Mouse (Mus musculus): ENCODE results near the gene Smpd4. TPM values are rescaled to one million over a fixed set of nuclear protein-coding genes. Genes with fewer than 3 reads are reported as not detected.
A peak's percentile ranks its signal among the peaks of the same experiment; 100 is the strongest.

The Smpd4 gene
- polyA plus RNA-seq, 1 experiment: 9.1 TPM

GRCm38 (mm10) chr16:17647566-17648340 is 28.6 kb downstream of the Smpd4 start:
- peaks cover 10% of the 10 kb centered on the region for H3K27me3 ChIP-seq (replicated peaks)
- H3K36me3 ChIP-seq (replicated peaks; ENCODE audit: low read length): peaks cover 73% of the 10 kb centered on the region
- no peaks in the 10 kb centered on the region for H3K9me3 ChIP-seq
- peaks cover 18% of the 10 kb centered on the region for H3K4me1 ChIP-seq
- TF ChIP-seq GATA1 (IDR thresholded peaks at IDR 0.05; ENCODE audit: borderline replicate concordance, low read length) (no peak), FLI1 (IDR thresholded peaks at IDR 0.05; ENCODE audit: low read length) (no peak)
- peak overlapping the region; percentile 24 for H3K4me3 ChIP-seq (replicated peaks)

- TF ChIP-seq GATA1 (IDR thresholded peaks at IDR 0.05; ENCODE audit: borderline replicate concordance, low read length): no peak
- peaks cover 24% of the 10 kb centered on the region for H3K4me1 ChIP-seq
- peaks cover 79% of the 10 kb centered on the region for H3K36me3 ChIP-seq (replicated peaks; ENCODE audit: low read length)
- H3K9me3 ChIP-seq: no peaks in the 10 kb centered on the region
- H3K27me3 ChIP-seq (replicated peaks): peaks cover 10% of the 10 kb centered on the region
- H3K4me3 ChIP-seq (replicated peaks): no peak overlapping the region
These were observed 30.9 kb downstream of the Smpd4 start for GRCm38 (mm10) chr16:17649925-17650605.

GRCm38 (mm10) chr16:17650711-17651110 is 31.6 kb downstream of the Smpd4 start:
- Histone ChIP-seq H3K27me3 (replicated peaks) (peaks cover 10% of the 10 kb centered on the region), H3K36me3 (replicated peaks; ENCODE audit: low read length) (peaks cover 84% of the 10 kb centered on the region), H3K4me1 (peaks cover 24% of the 10 kb centered on the region), H3K4me3 (replicated peaks) (no peak overlapping the region), H3K9me3 (no peaks in the 10 kb centered on the region)
- TF ChIP-seq FLI1 (IDR thresholded peaks at IDR 0.05; ENCODE audit: low read length): no peak

- Histone ChIP-seq H3K9me3 (no peaks in the 10 kb centered on the region), H3K36me3 (replicated peaks; ENCODE audit: low read length) (peaks cover 99% of the 10 kb centered on the region), H3K4me3 (replicated peaks) (no peak overlapping the region), H3K4me1 (peaks cover 15% of the 10 kb centered on the region; the same call in 1 of the 2 replicates), H3K27me3 (replicated peaks) (peaks cover 3% of the 10 kb centered on the region)
- TF ChIP-seq GATA1 (IDR thresholded peaks at IDR 0.05; ENCODE audit: borderline replicate concordance, low read length): no peak
- no peak for TF ChIP-seq FLI1 (IDR thresholded peaks at IDR 0.05; ENCODE audit: low read length)
These were observed 33.5 kb downstream of the Smpd4 start for GRCm38 (mm10) chr16:17652607-17653006.

GRCm38 (mm10) chr16:17653601-17654000 is 34.4 kb downstream of the Smpd4 start:
- Histone ChIP-seq H3K9me3 (no peaks in the 10 kb centered on the region), H3K36me3 (replicated peaks; ENCODE audit: low read length) (peaks cover 100% of the 10 kb centered on the region), H3K4me3 (replicated peaks) (no peak overlapping the region), H3K27me3 (replicated peaks) (no peaks in the 10 kb centered on the region), H3K4me1 (peaks cover 15% of the 10 kb centered on the region; the same call in 1 of the 2 replicates)
- TF ChIP-seq GATA1 (IDR thresholded peaks at IDR 0.05; ENCODE audit: borderline replicate concordance, low read length) (no peak), FLI1 (IDR thresholded peaks at IDR 0.05; ENCODE audit: low read length) (no peak)

GRCm38 (mm10) chr16:17654188-17654795 is 35.1 kb downstream of the Smpd4 start:
- Histone ChIP-seq H3K4me1 (peaks cover 15% of the 10 kb centered on the region; the same call in 1 of the 2 replicates), H3K9me3 (no peaks in the 10 kb centered on the region), H3K27me3 (replicated peaks) (no peaks in the 10 kb centered on the region), H3K36me3 (replicated peaks; ENCODE audit: low read length) (peaks cover 96% of the 10 kb centered on the region), H3K4me3 (replicated peaks) (no peak overlapping the region)
- TF ChIP-seq GATA1 (IDR thresholded peaks at IDR 0.05; ENCODE audit: borderline replicate concordance, low read length) (no peak), FLI1 (IDR thresholded peaks at IDR 0.05; ENCODE audit: low read length) (no peak)

GRCm38 (mm10) chr16:17656212-17656871 is 37.2 kb downstream of the Smpd4 start:
- Histone ChIP-seq H3K4me1 (peaks cover 12% of the 10 kb centered on the region; the same call in 1 of the 2 replicates), H3K36me3 (replicated peaks; ENCODE audit: low read length) (peaks cover 92% of the 10 kb centered on the region), H3K9me3 (no peaks in the 10 kb centered on the region), H3K4me3 (replicated peaks) (no peak overlapping the region), H3K27me3 (replicated peaks) (no peaks in the 10 kb centered on the region)
- TF ChIP-seq FLI1 (IDR thresholded peaks at IDR 0.05; ENCODE audit: low read length): no peak
- TF ChIP-seq GATA1 (IDR thresholded peaks at IDR 0.05; ENCODE audit: borderline replicate concordance, low read length): no peak

- TF ChIP-seq FLI1 (IDR thresholded peaks at IDR 0.05; ENCODE audit: low read length): no peak
- Histone ChIP-seq H3K36me3 (replicated peaks; ENCODE audit: low read length) (peaks cover 95% of the 10 kb centered on the region), H3K27me3 (replicated peaks) (no peaks in the 10 kb centered on the region), H3K4me3 (replicated peaks) (no peak overlapping the region), H3K4me1 (no peaks in the 10 kb centered on the region), H3K9me3 (no peaks in the 10 kb centered on the region)
These were observed 46.4 kb downstream of the Smpd4 start for GRCm38 (mm10) chr16:17665568-17665967.

GRCm38 (mm10) chr16:17669886-17670285 is 50.7 kb downstream of the Smpd4 start:
- H3K4me3 ChIP-seq (replicated peaks): no peak overlapping the region
- H3K4me1 ChIP-seq: no peaks in the 10 kb centered on the region
- TF ChIP-seq GATA1 (IDR thresholded peaks at IDR 0.05; ENCODE audit: borderline replicate concordance, low read length) (no peak), FLI1 (IDR thresholded peaks at IDR 0.05; ENCODE audit: low read length) (no peak)
- H3K27me3 ChIP-seq (replicated peaks): no peaks in the 10 kb centered on the region
- H3K36me3 ChIP-seq (replicated peaks; ENCODE audit: low read length): peaks cover 98% of the 10 kb centered on the region
- no peaks in the 10 kb centered on the region for H3K9me3 ChIP-seq

Other genes starting within 250 kb of the Smpd4 start
- gene Snap29, start 213.4 kb upstream of the Smpd4 start, polyA plus RNA-seq (2012; ENCODE audit: insufficient read depth, low replicate concordance): 6.3 and 6.7 TPM in 2 replicates
- 6.0 and 16.7 TPM in 2 replicates for gene Pi4ka, start 213.0 kb upstream of the Smpd4 start, polyA plus RNA-seq (2012; ENCODE audit: insufficient read depth, low replicate concordance)
- gene Crkl, start 167.4 kb upstream of the Smpd4 start, polyA plus RNA-seq (2012; ENCODE audit: insufficient read depth, low replicate concordance): 5.4 and 8.8 TPM in 2 replicates
- gene Aifm3, start 129.7 kb upstream of the Smpd4 start, polyA plus RNA-seq (2012; ENCODE audit: insufficient read depth, low replicate concordance): 0.03 TPM in 1 of 2 replicates, not detected in the other
- 8.5 and 18.4 TPM in 2 replicates for gene Lztr1, start 110.7 kb upstream of the Smpd4 start, polyA plus RNA-seq (2012; ENCODE audit: insufficient read depth, low replicate concordance)
- 163 and 262 TPM in 2 replicates for gene Thap7, start 88.2 kb upstream of the Smpd4 start, polyA plus RNA-seq (2012; ENCODE audit: insufficient read depth, low replicate concordance)
- not detected in 2 replicates for gene Lrrc74b, start 58.1 kb upstream of the Smpd4 start, polyA plus RNA-seq (2012; ENCODE audit: insufficient read depth, low replicate concordance)
- gene P2rx6, start 57.5 kb upstream of the Smpd4 start, polyA plus RNA-seq (2012; ENCODE audit: insufficient read depth, low replicate concordance): 2.3 TPM in 1 of 2 replicates, not detected in the other
- 0.32 and 1.0 TPM in 2 replicates for gene Slc7a4, start 36.1 kb upstream of the Smpd4 start, polyA plus RNA-seq (2012; ENCODE audit: insufficient read depth, low replicate concordance)
- gene Ccdc74a, start 27.1 kb downstream of the Smpd4 start, polyA plus RNA-seq (2012; ENCODE audit: insufficient read depth, low replicate concordance): not detected in 2 replicates
- gene Med15, start 113.5 kb downstream of the Smpd4 start, polyA plus RNA-seq (2012; ENCODE audit: insufficient read depth, low replicate concordance): 78.5 and 142 TPM in 2 replicates
- 0.65 and 4.0 TPM in 2 replicates for gene Klhl22, start 140.3 kb downstream of the Smpd4 start, polyA plus RNA-seq (2012; ENCODE audit: insufficient read depth, low replicate concordance)
- gene Scarf2, start 177.9 kb downstream of the Smpd4 start, polyA plus RNA-seq (2012; ENCODE audit: insufficient read depth, low replicate concordance): 0.79 and 1.7 TPM in 2 replicates
- gene B830017H08Rik, start 213.8 kb downstream of the Smpd4 start, polyA plus RNA-seq (2012; ENCODE audit: insufficient read depth, low replicate concordance): 0.13 TPM in 1 of 2 replicates, not detected in the other
- gene Car15, start 219.0 kb downstream of the Smpd4 start, polyA plus RNA-seq (2012; ENCODE audit: insufficient read depth, low replicate concordance): 3.2 TPM in 1 of 2 replicates, not detected in the other

Data from megakaryocyte, embryonic 14.5 days (primary cell).